Mouse (Mus musculus) cortical plate, adult 2 months (tissue): Measurements from ENCODE around the gene Snrk.

Experiments used
- CTCF ChIP-seq: fragments of 200-500 bp; IDR thresholded peaks from 2 replicates; pipeline ENCODE4 v1.5.1; 2011; ENCODE audit warnings: mild to moderate bottlenecking, control low read depth, low read length; ENCODE audit not compliant: insufficient read depth; ENCODE audit errors: extremely low read depth
- POLR2A ChIP-seq: fragments of 200-500 bp; IDR thresholded peaks from 2 replicates; pipeline ENCODE4 v1.6.1; 2011; ENCODE audit warnings: mild to moderate bottlenecking, low read length, control low read depth; ENCODE audit not compliant: insufficient read depth; ENCODE audit errors: extremely low read depth

DNA sequence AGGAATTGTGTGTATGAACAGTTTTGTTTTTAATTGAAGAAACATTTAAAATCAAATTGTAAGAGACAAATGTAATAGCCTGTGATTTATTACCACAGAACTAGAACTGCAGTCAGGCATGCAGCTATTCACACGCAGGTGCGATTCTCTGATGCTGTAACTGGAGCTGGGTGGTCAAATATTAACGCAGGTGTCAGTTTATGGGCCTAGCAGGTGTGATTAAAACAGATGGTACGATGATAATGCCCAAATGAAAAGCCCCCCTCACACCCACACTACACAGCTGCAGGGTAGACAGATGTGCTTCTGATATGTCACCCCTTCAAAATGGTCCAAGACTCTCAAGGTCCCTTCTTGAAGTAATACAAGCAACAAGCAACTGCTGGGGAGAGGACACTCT is 15.9 kb upstream of the Snrk start:
- TF ChIP-seq POLR2A (no peak), CTCF (no peak)
